Mouse (Mus musculus) liver, embryonic 14.5 days (tissue): ENCODE measurements around the gene Znrf1. TPM values are rescaled to one million over a fixed set of nuclear protein-coding genes. Genes with fewer than 3 reads are reported as not detected.

ENCODE experiments used
- ATAC-seq: fragments of 200-750 bp; cut with Nextera tagmentation; 2 replicates; pipeline ENCODE4 v1.8.0; 2017; ENCODE audit warnings: moderate number of reproducible peaks, mild to moderate bottlenecking, moderate library complexity; ENCODE audit not compliant: insufficient read depth
- DNase-seq, 3 experiments: peaks; one replicate each; pipeline ENCODE4 v3.0.0-alpha.2; 2012 to 2013; ENCODE audit warnings: low read depth in 3 of 3, low spot score in 3 of 3
- H3K27ac ChIP-seq: fragments of 300-500 bp; sonication (generic); 2 replicates; pipeline ENCODE4 v1.5.1; 2014; ENCODE audit warnings: moderate library complexity, mild to moderate bottlenecking, control low read depth, inconsistent platforms
- H3K27me3 ChIP-seq: fragments of 300-500 bp; sonication (generic); 2 replicates; pipeline ENCODE4 v1.6.1; 2014; ENCODE audit warnings: mild to moderate bottlenecking, low read length, moderate library complexity; ENCODE audit not compliant: control insufficient read depth, insufficient read depth
- H3K36me3 ChIP-seq: fragments of 300-500 bp; sonication (generic); replicated peaks from 2 replicates; pipeline ENCODE4 v1.6.1; 2014; ENCODE audit warnings: low read depth; ENCODE audit not compliant: control insufficient read depth, insufficient read depth
- H3K4me1 ChIP-seq, 2 experiments: fragments of 200-500 bp in 1 of 2; fragments of 300-500 bp in 1 of 2; sonication (generic) in 1 of 2; replicated peaks; 2 replicates each; pipeline ENCODE4 v1.6.1; 2012 to 2014; ENCODE audit warnings: antibody characterized with exemption in 1 of 2, inconsistent platforms in 1 of 2, low read length in 1 of 2; ENCODE audit not compliant: control insufficient read depth in 2 of 2, insufficient read depth in 2 of 2
- H3K4me2 ChIP-seq: fragments of 300-500 bp; sonication (generic); 2 replicates; pipeline ENCODE4 v1.6.1; 2014; ENCODE audit warnings: low read depth, mild to moderate bottlenecking, control low read depth, moderate library complexity
- H3K4me3 ChIP-seq, 2 experiments: fragments of 200-500 bp in 1 of 2; fragments of 300-500 bp in 1 of 2; sonication (generic) in 1 of 2; 2 replicates each; pipeline ENCODE4 v1.5.1; 2012 to 2014; ENCODE audit warnings: low read depth in 2 of 2, low read length in 2 of 2, mild to moderate bottlenecking in 2 of 2, control low read depth in 1 of 2, inconsistent platforms in 1 of 2, moderate library complexity in 1 of 2; ENCODE audit not compliant: insufficient read depth in 1 of 2
- H3K9ac ChIP-seq: fragments of 300-500 bp; sonication (generic); replicated peaks from 2 replicates; pipeline ENCODE4 v1.6.1; 2014; ENCODE audit warnings: mild to moderate bottlenecking, control low read depth, moderate library complexity
- H3K9me3 ChIP-seq: fragments of 300-500 bp; sonication (generic); 2 replicates; pipeline ENCODE4 v1.6.1; 2016; ENCODE audit warnings: low read length, mixed read lengths; ENCODE audit not compliant: control insufficient read depth
- CTCF ChIP-seq: IDR thresholded peaks from 2 replicates; pipeline ENCODE4 v1.5.1; 2016; ENCODE audit warnings: antibody characterized with exemption, low read depth, control low read depth
- EP300 ChIP-seq: IDR thresholded peaks from 2 replicates; pipeline ENCODE4 v1.6.1; 2016; ENCODE audit warnings: antibody characterized with exemption, low read depth
- WGBS: fragments of 180-500 bp; shearing (Covaris S2); extraction: QIAGEN DNeasy Blood & Tissue Kit; methylation state at CpG from one replicate; pipeline ENCODE4 v1.1.7; 2014; ENCODE audit not compliant: insufficient replicate concordance; 5-methylcytosine and 5-hydroxymethylcytosine counted together
- polyA plus RNA-seq, 2 experiments: library from polyadenylated mRNA; depleted of rRNA in 1 of 2; stranded (reverse) in 1 of 2; unstranded in 1 of 2; fragments of >200 nt; fragmentation: Nextera tagmentation in 1 of 2; extraction: Ambion mirVana in 1 of 2; gene quantifications; 2 replicates each; pipeline versions ENCODE4 v1.2.1 to v1.2.3; 2012 to 2014

Znrf1 gene
- polyA plus RNA-seq, 2 experiments = 4.4 to 12.6 TPM

- no peak for ATAC-seq
- WGBS = 73% methylated on average over 8 of the region's 8 CpGs
- DNase-seq = no peak
- Histone ChIP-seq H3K9ac (no peak overlapping the region), H3K4me2 (no peak overlapping the region), H3K4me1 (no peaks in the 10 kb centered on the region; a peak in 1 of 4 replicates), H3K27me3 (no peaks in the 10 kb centered on the region), H3K36me3 (no peaks in the 10 kb centered on the region), H3K9me3 (no peaks in the 10 kb centered on the region), H3K27ac (no peak overlapping the region), H3K4me3 (no peak overlapping the region)
- TF ChIP-seq CTCF = no peak
- TF ChIP-seq EP300 = no peak
These were observed 95.7 kb downstream of the Znrf1 start for GRCm38 (mm10) chr8:111631589-111631988.

GRCm38 (mm10) chr8:111632976-111633375 is 97.1 kb downstream of the Znrf1 start:
- Histone ChIP-seq H3K36me3 (no peaks in the 10 kb centered on the region), H3K9ac (no peak overlapping the region), H3K27ac (no peak overlapping the region), H3K4me2 (no peak overlapping the region), H3K4me3 (no peak overlapping the region), H3K9me3 (no peaks in the 10 kb centered on the region), H3K27me3 (no peaks in the 10 kb centered on the region), H3K4me1 (no peaks in the 10 kb centered on the region; a peak in 1 of 4 replicates)
- 81% methylated on average over 3 of the region's 3 CpGs for WGBS
- TF ChIP-seq CTCF = no peak
- TF ChIP-seq EP300 = no peak
- no peak for ATAC-seq
- DNase-seq = no peak

- no peaks in the 10 kb centered on the region for H3K27me3 ChIP-seq
- no peaks in the 10 kb centered on the region for H3K36me3 ChIP-seq
- TF ChIP-seq CTCF (no peak), EP300 (no peak)
- H3K9ac ChIP-seq = no peak overlapping the region
- peaks cover 8 to 11% of the 10 kb centered on the region in 2 experiments for H3K4me1 ChIP-seq
- H3K4me3 ChIP-seq = no peak overlapping the region
- H3K4me2 ChIP-seq = no peak overlapping the region
- DNase-seq (no peak), ATAC-seq (no peak)
- no peak overlapping the region for H3K27ac ChIP-seq
- no peaks in the 10 kb centered on the region for H3K9me3 ChIP-seq
These were observed 102.2 kb downstream of the Znrf1 start for GRCm38 (mm10) chr8:111638086-111638485.

- no peaks in the 10 kb centered on the region for H3K27me3 ChIP-seq
- no peak overlapping the region for H3K27ac ChIP-seq
- no peak for TF ChIP-seq EP300
- no peak for TF ChIP-seq CTCF
- no peak overlapping the region for H3K4me3 ChIP-seq
- DNase-seq = no peak
- no peak for ATAC-seq
- no peaks in the 10 kb centered on the region for H3K36me3 ChIP-seq
- no peaks in the 10 kb centered on the region for H3K9me3 ChIP-seq
- no peak overlapping the region for H3K4me2 ChIP-seq
- 82% methylated on average over 2 of the region's 2 CpGs for WGBS
- H3K9ac ChIP-seq = no peak overlapping the region
- H3K4me1 ChIP-seq = peaks cover 11 to 14% of the 10 kb centered on the region in 2 experiments
These were observed 105.2 kb downstream of the Znrf1 start for GRCm38 (mm10) chr8:111641064-111641463.

- TF ChIP-seq CTCF = no peak
- peak; percentile 66 for TF ChIP-seq EP300
- ATAC-seq (no peak), DNase-seq (peak in 2 of 3 experiments; percentile 32 to 49)
- Histone ChIP-seq H3K4me1 (peaks cover 11 to 14% of the 10 kb centered on the region in 2 experiments), H3K27me3 (no peaks in the 10 kb centered on the region), H3K4me2 (peak overlapping the region; percentile 97), H3K4me3 (peak overlapping the region; percentile 69 to 89), H3K27ac (peak overlapping the region; percentile 59), H3K36me3 (no peaks in the 10 kb centered on the region), H3K9me3 (no peaks in the 10 kb centered on the region), H3K9ac (peak overlapping the region; percentile 64)
- 2% methylated on average over 5 of the region's 5 CpGs for WGBS
These were observed 106.6 kb downstream of the Znrf1 start for GRCm38 (mm10) chr8:111642496-111642895.
